Mouse (Mus musculus) myocyte (in vitro differentiated cells): Measurements from ENCODE around the gene Slc52a3. TPM values are rescaled to one million over a fixed set of nuclear protein-coding genes. Genes with fewer than 3 reads are reported as not detected.

Experiments
- H3K27me3 ChIP-seq: one replicate; pipeline ENCODE4 v1.6.1; 2011; ENCODE audit not compliant: control insufficient read depth, insufficient read depth, insufficient read length
- H3K36me3 ChIP-seq: one replicate; pipeline ENCODE4 v1.6.1; 2011; ENCODE audit not compliant: control insufficient read depth, insufficient read depth
- H3K4me2 ChIP-seq: one replicate; pipeline ENCODE4 v1.6.1; 2011; ENCODE audit warnings: low read depth, control low read depth
- H3K4me3 ChIP-seq: one replicate; pipeline ENCODE4 v1.5.1; 2011; ENCODE audit warnings: mild to moderate bottlenecking, control low read depth, moderate library complexity
- H3K79me2 ChIP-seq: one replicate; pipeline ENCODE4 v1.6.1; 2011; ENCODE audit not compliant: control insufficient read depth, insufficient read depth
- H3ac ChIP-seq: one replicate; pipeline ENCODE4 v1.6.1; 2011; ENCODE audit not compliant: control insufficient read depth, insufficient read length
- CEBPB ChIP-seq: IDR thresholded peaks from 2 replicates; pipeline ENCODE4 v1.6.1; 2011; ENCODE audit warnings: mild to moderate bottlenecking, moderate library complexity; ENCODE audit not compliant: poor library complexity, insufficient read depth, severe bottlenecking
- E2F4 ChIP-seq: IDR thresholded peaks from one replicate; pipeline ENCODE4 v1.6.1; 2011; ENCODE audit warnings: mild to moderate bottlenecking, control low read depth, moderate library complexity; ENCODE audit not compliant: insufficient read depth
- MAX ChIP-seq: IDR thresholded peaks from one replicate; pipeline ENCODE4 v1.6.1; 2011; ENCODE audit warnings: low read depth, mild to moderate bottlenecking, control low read depth
- MYOD1 ChIP-seq, 3 experiments: IDR thresholded peaks; one replicate each; pipeline ENCODE4 v1.6.1; 2011; ENCODE audit warnings: control low read depth in 2 of 3, low read depth in 2 of 3, mild to moderate bottlenecking in 2 of 3, moderate library complexity in 1 of 3; ENCODE audit not compliant: insufficient read length in 2 of 3, control insufficient read depth in 1 of 3
- MYOG ChIP-seq, 3 experiments: IDR thresholded peaks; one replicate each; pipeline ENCODE4 v1.6.1; 2011; ENCODE audit warnings: control low read depth in 2 of 3, low read depth in 2 of 3, mild to moderate bottlenecking in 2 of 3; ENCODE audit not compliant: insufficient read length in 2 of 3, control insufficient read depth in 1 of 3, insufficient read depth in 1 of 3
- POLR2A ChIP-seq: IDR thresholded peaks from one replicate; pipeline ENCODE4 v1.6.1; 2011; ENCODE audit warnings: low read depth, mild to moderate bottlenecking, control low read depth, moderate library complexity; ENCODE audit not compliant: insufficient read length
- POLR2AphosphoS2 ChIP-seq: IDR thresholded peaks from one replicate; pipeline ENCODE4 v1.6.1; 2011; ENCODE audit warnings: low read depth, control low read depth; ENCODE audit not compliant: insufficient read length
- REST ChIP-seq: IDR thresholded peaks from one replicate; pipeline ENCODE4 v1.6.1; 2011; ENCODE audit warnings: mild to moderate bottlenecking, control low read depth, moderate library complexity; ENCODE audit not compliant: insufficient read depth, insufficient read length
- SRF ChIP-seq: IDR thresholded peaks from one replicate; pipeline ENCODE4 v1.6.1; 2011; ENCODE audit warnings: low read depth; ENCODE audit not compliant: control insufficient read depth, insufficient read length
- TCF12 ChIP-seq: IDR thresholded peaks from one replicate; pipeline ENCODE4 v1.6.1; 2011; ENCODE audit warnings: mild to moderate bottlenecking, control low read depth; ENCODE audit not compliant: poor library complexity, insufficient read depth, severe bottlenecking
- TCF3 ChIP-seq: IDR thresholded peaks from one replicate; pipeline ENCODE4 v1.6.1; 2011; ENCODE audit warnings: low read depth, control low read depth; ENCODE audit not compliant: insufficient read length
- USF1 ChIP-seq: IDR thresholded peaks from one replicate; pipeline ENCODE4 v1.6.1; 2011; ENCODE audit warnings: low read depth, mild to moderate bottlenecking, control low read depth, moderate library complexity
- polyA plus RNA-seq: library from polyadenylated mRNA; unstranded; fragments of >200 nt; fragmentation: generic; extraction: Trizol; gene quantifications from one replicate; pipeline ENCODE4 v1.2.1, GENCODE M21; 2012; ENCODE audit warnings: missing spikeins

Gene Slc52a3
- polyA plus RNA-seq, 1 experiment, result 0.02 TPM

DNA sequence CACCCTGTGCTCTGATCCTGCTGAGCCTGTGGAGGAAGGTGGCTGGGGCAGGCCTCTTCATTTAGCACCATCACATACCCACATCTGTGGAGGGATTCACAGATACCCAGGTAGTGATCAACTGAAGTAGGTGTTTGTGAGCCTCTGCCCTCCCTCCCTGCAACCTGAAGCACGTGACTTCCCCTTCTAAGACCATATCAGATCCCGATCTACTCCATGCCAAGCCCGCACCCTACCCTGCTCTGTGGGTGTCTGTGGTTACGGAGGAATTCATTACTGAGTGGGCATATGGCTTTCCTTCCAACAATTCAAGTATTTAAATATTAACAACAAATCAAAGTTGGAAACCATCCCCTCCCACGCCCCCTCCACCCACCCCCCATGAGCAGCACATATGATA, 33.0 kb upstream of the Slc52a3 start:
- Histone ChIP-seq H3K79me2 (peaks cover 6% of the 10 kb centered on the region), H3K4me3 (no peak overlapping the region), H3K4me2 (peak overlapping the region; percentile 81), H3K36me3 (peaks cover 7% of the 10 kb centered on the region), H3ac (no peak overlapping the region), H3K27me3 (no peaks in the 10 kb centered on the region)
- TF ChIP-seq REST, result no peak
- TF ChIP-seq USF1, result peak; percentile 25

- no peak overlapping the region for H3K4me2 ChIP-seq
- H3ac ChIP-seq, result no peak overlapping the region
- H3K79me2 ChIP-seq, result peaks cover 6% of the 10 kb centered on the region
- peaks cover 7% of the 10 kb centered on the region for H3K36me3 ChIP-seq
- no peak overlapping the region for H3K4me3 ChIP-seq
- H3K27me3 ChIP-seq, result no peaks in the 10 kb centered on the region
- peak in 1 of 3 experiments; percentile 29 for TF ChIP-seq MYOG (IDR thresholded peaks at IDR 0.05; ENCODE audit: control insufficient read depth in 1 of 3, insufficient read depth in 1 of 3, insufficient read length in 2 of 3, low read depth in 2 of 3)
- TF ChIP-seq TCF3, result no peak
- no peak for TF ChIP-seq REST
- peak; percentile 35 for TF ChIP-seq TCF12
- peak in 2 of 3 experiments; percentile 58 to 73 for TF ChIP-seq MYOD1 (IDR thresholded peaks at IDR 0.05; ENCODE audit: control insufficient read depth in 1 of 3, insufficient read length in 2 of 3, low read depth in 2 of 3)
These were observed 32.3 kb upstream of the Slc52a3 start for GRCm38 (mm10) chr2:151964052-151964451.

GRCm38 (mm10) chr2:151967176-151967750, 29.0 kb upstream of the Slc52a3 start:
- H3K4me2 ChIP-seq, result no peak overlapping the region
- no peak overlapping the region for H3K4me3 ChIP-seq
- no peaks in the 10 kb centered on the region for H3K27me3 ChIP-seq

DNA sequence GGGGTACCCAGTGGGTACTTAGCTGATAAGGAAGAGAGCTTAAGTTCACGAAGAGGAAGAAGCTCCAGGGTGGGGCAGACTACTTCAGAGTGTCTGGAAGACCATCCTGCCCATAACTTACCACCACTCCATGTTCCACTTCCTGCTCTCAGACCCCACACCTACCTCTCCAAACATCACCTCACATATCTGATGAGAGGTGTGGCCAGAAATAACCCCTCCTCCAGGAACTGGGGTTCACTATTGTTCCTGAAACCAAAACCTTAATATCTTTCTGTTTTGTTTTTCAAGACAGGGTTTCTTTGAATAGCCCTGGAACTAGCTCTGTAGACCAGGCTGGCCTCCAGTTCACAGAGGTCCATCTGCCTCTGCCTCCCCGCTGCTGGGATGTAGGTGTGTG, 28.5 kb upstream of the Slc52a3 start:
- no peak overlapping the region for H3K4me2 ChIP-seq
- no peaks in the 10 kb centered on the region for H3K27me3 ChIP-seq
- H3K4me3 ChIP-seq, result no peak overlapping the region
- peaks cover 39% of the 10 kb centered on the region for H3K79me2 ChIP-seq
- no peak for TF ChIP-seq SRF
- TF ChIP-seq TCF12, result no peak
- TF ChIP-seq MYOD1 (IDR thresholded peaks at IDR 0.05; ENCODE audit: control insufficient read depth in 1 of 3, insufficient read length in 2 of 3, low read depth in 2 of 3), result no peak
- TF ChIP-seq CEBPB, result no peak
- no peak for TF ChIP-seq POLR2A
- TF ChIP-seq MYOG (IDR thresholded peaks at IDR 0.05; ENCODE audit: control insufficient read depth in 1 of 3, insufficient read depth in 1 of 3, insufficient read length in 2 of 3, low read depth in 2 of 3), result no peak
- TF ChIP-seq REST, result no peak
- no peak for TF ChIP-seq MAX
- TF ChIP-seq TCF3, result no peak
- no peak for TF ChIP-seq POLR2AphosphoS2
- TF ChIP-seq E2F4, result no peak
- TF ChIP-seq USF1, result no peak
- H3ac ChIP-seq, result no peak overlapping the region
- peaks cover 7% of the 10 kb centered on the region for H3K36me3 ChIP-seq

More at GRCm38 (mm10) chr2:151967176-151967750, 29.0 kb upstream of the Slc52a3 start:
- H3K79me2 ChIP-seq, result peaks cover 33% of the 10 kb centered on the region
- TF ChIP-seq CEBPB (no peak), E2F4 (no peak), MYOG (IDR thresholded peaks at IDR 0.05; ENCODE audit: control insufficient read depth in 1 of 3, insufficient read depth in 1 of 3, insufficient read length in 2 of 3, low read depth in 2 of 3) (peak in 2 of 3 experiments; percentile 57 to 77), MYOD1 (IDR thresholded peaks at IDR 0.05; ENCODE audit: control insufficient read depth in 1 of 3, insufficient read length in 2 of 3, low read depth in 2 of 3) (peak in 2 of 3 experiments; percentile 62 to 67)
- H3ac ChIP-seq, result no peak overlapping the region
- H3K36me3 ChIP-seq, result peaks cover 7% of the 10 kb centered on the region

DNA sequence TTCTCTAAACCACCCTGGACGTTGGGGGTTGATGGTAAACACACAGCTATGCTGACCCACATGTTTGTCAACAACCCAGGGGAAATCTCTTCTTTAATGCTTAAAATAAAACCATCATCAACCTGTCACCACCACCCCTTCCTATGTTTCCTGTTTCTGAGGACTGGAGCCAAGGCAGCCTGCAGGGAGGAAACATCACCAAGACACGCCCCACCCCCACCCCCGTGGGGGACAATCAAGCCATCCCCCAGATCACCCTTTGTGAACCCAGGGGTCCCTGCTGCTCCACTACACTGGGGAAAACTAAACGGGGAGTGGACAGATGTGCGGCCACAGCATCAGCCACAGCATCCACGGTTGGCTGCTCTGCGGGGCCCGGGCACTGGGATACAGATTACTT, 27.9 kb upstream of the Slc52a3 start:
- Histone ChIP-seq H3K4me3 (no peak overlapping the region), H3K27me3 (no peaks in the 10 kb centered on the region), H3K4me2 (no peak overlapping the region), H3K79me2 (peaks cover 45% of the 10 kb centered on the region), H3K36me3 (peaks cover 11% of the 10 kb centered on the region), H3ac (no peak overlapping the region)
- TF ChIP-seq CEBPB (no peak), POLR2A (no peak)

DNA sequence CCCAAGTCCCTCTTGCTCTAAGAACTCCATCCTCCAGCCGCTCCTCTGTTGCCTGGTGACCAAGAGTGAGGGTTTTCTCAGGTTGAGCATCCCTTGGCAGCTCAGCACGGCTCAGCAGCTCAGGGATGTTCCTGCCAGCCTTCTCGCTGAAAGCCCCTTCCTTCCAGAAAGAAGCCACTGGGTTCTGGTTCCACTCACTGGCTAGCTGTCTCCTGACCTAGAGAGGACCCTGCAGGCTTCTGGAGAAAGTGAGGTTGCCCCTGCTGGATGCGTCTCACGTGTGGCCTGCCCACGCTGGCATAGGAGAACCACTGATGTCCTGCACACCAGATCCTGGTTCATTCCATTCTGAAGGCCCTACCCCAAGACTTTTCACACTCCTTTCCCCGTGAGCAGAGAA, 27.3 kb upstream of the Slc52a3 start:
- Histone ChIP-seq H3K79me2 (peaks cover 51% of the 10 kb centered on the region), H3K4me3 (no peak overlapping the region), H3K4me2 (no peak overlapping the region), H3ac (no peak overlapping the region), H3K27me3 (no peaks in the 10 kb centered on the region), H3K36me3 (peaks cover 11% of the 10 kb centered on the region)
- no peak for TF ChIP-seq POLR2A
- TF ChIP-seq TCF3, result no peak
- no peak for TF ChIP-seq E2F4
- no peak for TF ChIP-seq REST
- no peak for TF ChIP-seq CEBPB
- TF ChIP-seq POLR2AphosphoS2, result no peak
